Mouse (Mus musculus): ENCODE results near the gene Nipsnap1.

Nipsnap1 gene

DNA sequence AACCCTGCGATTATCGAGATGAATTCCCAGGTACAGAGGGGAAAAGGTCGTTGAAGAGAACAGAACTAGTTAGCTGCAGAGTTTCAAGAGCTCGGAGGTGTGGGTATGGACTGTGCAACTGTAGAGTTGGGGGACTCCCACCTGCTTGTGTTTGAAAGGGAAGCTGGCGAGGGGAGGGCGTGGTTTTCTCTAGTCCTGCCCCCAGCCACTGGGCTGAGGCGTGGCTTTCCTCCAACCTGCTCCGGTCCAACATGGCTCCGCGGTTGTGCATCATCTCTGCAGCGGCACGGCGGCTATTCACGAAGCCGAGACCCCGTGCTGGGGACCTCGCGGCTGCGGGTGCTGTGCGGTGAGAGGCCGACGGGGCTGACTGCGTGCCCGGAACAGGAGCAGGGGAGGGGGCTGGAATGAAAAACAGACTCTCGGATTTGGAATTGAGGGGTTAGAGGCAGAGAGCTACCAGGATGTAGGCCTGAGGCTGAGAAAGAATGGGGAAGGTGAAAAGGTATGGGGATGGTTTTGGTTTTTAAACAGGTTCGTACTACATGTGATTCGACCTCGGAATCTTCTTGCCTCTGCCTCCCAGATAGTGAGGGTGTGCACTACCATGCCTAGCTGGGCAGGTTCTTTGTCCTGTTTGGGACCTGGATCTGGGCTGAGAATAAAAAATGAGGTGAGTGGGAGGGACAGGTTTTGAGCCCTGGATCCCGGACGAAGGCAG is at the start of gene Nipsnap1:
TSS of gene Nipsnap1 (plus strand) at position 197 of the 721 bp plus-strand sequence.
- no peak for DNase-seq (ENCODE audit: low read depth, low spot score)

DNA sequence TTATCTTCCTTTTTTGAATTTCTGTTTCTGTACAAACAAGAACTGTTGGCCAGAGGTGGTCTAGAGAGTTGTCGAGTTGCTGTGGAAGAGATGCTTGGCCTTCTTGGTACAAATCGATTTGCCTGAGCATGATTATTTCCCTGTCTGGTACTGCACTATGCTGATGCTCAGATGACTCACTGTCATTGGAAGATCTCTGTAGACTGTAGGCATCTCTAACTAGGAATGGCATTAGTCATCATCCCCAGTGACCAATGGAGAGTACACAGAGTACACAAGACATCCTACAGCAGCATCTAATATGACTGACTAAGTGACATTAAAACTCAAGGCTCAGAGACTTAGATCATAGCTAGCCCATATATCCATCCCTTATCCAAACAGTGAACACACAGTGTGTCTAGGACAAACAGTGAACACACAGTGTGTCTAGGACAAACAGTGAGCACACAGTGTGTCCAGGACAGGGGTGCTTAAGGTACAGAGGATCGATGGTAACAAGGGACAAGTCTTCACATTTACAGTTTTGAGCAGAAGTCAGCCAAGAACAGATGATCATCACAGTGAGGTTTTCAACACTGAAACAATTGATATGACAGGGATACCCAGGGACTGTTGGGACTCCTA is 47.5 kb upstream of the Nipsnap1 start:
- DNase-seq (ENCODE audit: low read depth, low spot score): peak; percentile 25

DNA sequence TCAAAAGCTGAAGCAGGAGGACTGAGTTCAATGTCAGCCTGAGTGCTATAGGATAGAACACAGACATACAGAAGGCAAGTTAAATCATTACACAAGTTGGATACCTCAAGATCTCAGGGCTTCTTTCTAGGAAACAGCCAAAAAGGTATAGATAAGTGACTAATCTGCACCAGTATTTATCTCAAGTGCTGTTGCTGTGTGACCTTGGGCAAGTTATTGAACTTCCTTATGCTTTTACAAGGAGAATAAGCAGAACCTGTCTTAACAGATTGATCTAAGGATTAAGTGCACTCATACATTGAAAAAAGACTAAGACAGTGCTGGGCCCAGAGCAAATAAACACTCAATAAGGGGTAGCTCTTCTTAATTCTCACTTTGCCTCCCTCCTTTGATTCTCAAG is 46.4 kb upstream of the Nipsnap1 start:
- no peak for DNase-seq (ENCODE audit: low read depth, low spot score)

DNA sequence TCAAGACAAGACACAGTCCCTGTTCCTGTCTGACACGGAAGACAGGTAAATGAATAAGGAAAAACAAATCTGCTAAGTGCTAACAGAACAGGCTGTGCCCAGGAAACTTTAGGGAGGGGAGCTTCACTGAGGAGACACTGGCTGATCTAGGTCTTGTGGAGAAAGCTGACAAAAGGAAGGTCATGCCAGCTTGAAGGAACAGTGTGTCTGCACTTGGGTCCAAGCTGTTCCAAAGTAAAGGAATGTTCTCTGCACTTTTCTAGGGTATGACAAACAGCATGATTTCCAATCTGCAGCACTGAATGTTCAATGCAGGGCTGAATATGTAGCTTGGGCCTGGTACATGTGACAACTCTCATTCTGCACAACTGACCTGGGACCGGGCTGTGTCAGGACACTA is 45.8 kb upstream of the Nipsnap1 start:
- DNase-seq (ENCODE audit: low read depth, low spot score): no peak

DNA sequence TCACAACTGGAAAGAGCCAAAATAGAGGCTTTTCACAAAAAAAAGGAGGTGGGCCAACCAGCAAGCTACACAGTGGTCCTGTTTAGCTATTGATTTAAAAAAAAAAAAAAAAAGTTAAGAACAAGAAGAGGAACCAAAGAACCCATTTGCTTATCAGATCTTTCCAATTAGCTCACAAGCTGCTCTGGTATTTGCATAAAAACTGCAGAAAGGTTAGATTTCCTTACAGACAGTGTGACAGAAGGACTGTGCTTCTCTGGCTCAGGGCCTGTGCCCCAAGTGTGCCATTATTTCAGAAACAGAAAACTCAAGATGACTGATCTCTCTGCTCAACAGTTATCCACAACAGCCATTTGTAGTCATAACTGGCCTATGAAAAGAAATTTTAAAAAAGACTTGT is 42.7 kb upstream of the Nipsnap1 start:
- no peak for DNase-seq (ENCODE audit: low read depth, low spot score)

DNA sequence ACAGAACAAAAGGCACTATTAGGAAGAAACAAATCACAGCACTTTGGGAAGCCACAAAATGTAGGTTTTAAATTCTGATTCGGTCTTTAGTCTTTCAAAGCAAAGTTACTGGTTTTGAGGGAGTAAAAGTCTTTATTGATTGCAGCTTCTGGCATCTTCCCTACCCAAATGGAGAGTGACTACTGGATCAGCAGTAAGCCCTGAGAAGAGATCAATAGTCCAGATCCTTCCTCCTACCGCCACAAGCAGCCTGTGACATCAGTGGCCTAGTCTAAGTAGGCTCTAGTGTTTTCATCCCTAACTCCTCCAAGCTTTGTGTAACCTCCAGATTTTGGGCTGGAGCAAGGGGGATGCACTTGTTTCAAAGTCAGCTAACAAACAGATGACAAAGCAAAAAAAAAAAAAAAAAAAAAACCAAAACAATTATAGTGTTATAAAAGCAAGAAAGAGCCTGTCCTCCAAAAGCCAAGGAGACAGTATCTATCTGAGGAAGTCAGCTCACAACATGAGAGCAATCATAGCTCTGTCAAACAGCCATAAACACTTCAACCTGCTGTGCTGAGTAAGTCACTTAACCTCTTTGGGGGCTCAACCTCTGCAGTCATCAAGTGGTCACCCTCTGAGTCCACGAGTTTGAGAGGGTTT is 40.3 kb upstream of the Nipsnap1 start:
- DNase-seq (ENCODE audit: low read depth, low spot score): no peak

DNA sequence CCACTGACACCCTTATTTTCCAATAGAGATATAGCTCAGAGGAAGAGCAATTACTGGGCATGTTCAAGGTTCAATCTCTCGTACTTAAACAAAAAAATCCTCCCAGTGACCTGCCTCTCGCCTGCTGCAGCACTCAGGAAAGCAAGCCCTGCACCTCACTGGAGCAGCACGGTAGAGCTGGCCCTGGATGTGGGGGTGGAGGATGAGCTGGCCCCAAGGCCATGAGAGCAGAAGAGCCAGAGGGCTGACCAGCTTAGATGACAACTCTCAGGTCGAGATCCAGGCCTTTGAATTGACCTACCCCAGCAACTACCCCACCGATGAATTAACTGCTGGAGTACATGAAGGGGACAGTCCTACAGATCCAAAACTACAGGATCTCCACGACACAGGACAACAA is 38.3 kb upstream of the Nipsnap1 start:
- no peak for DNase-seq (ENCODE audit: low read depth, low spot score)

DNA sequence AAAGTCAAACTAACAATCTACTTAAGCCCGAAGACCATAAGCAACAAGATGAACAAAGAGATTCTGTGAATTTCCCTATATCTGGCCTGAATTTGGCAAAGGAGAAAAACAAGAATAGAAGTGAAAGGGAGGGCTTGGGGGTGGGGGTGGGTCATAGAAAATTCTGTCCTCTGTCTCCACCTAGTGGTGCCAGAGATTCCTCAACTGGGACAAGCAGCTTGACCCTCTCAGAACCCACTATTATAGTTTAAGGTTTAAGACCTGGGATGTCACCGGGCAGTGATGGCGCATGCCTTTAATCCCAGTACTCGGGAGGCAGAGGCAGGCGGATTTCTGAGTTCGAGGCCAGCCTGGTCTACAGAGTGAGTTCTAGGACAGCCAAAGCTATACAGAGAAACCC is 37.0 kb upstream of the Nipsnap1 start:
- no peak for DNase-seq (ENCODE audit: low read depth, low spot score)

DNA sequence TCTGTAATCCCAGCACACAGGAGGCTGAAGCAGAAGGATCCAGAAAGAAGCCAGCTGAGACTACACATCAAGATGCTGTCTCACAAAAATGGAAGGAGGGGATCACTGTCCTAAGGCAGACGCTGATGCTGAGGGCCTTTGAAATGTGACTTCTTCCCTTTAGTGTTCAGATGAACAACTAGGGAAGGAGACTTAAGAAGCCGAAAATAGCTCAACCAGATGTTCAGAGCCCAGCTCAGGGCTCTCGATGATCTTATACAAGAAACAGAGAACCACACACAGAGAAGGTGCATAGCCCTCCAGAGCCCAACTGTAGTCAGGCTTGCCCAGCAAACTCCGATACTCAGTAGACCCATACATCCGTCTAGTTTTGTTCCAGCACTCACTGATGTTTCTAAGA is 36.4 kb upstream of the Nipsnap1 start:
- no peak for DNase-seq (ENCODE audit: low read depth, low spot score)

GRCm38 (mm10) chr11:4838235-4838634 is 35.5 kb upstream of the Nipsnap1 start:
- no peak for DNase-seq (ENCODE audit: low read depth, low spot score)

DNA sequence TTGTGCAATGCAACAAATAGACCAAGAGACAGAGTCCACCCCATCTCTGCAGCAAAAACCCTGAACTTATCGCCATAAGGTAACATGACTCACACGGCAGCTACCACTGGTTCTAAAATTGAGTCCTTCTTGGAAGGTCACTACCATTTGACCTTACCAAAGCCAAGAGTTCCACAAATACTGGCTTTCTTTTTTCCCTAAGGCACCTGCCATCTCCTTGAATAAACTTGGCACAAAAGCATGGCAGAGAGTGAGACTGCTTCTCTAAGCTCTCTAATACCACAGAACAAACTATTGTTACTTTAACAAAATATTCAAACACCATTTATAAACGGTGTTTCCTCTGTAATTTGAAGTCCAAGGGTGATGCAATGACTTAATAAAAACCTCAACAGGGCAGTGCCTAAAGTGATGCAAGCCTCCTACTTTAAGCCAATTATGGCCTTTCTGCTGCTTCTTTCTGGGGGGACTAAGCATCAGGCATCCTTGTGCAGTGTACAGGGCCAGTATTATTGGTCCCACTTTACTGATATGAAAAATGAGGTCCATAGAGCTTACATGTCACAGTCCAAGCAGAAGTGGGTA is 32.7 kb upstream of the Nipsnap1 start:
- no peak for DNase-seq (ENCODE audit: low read depth, low spot score)

DNA sequence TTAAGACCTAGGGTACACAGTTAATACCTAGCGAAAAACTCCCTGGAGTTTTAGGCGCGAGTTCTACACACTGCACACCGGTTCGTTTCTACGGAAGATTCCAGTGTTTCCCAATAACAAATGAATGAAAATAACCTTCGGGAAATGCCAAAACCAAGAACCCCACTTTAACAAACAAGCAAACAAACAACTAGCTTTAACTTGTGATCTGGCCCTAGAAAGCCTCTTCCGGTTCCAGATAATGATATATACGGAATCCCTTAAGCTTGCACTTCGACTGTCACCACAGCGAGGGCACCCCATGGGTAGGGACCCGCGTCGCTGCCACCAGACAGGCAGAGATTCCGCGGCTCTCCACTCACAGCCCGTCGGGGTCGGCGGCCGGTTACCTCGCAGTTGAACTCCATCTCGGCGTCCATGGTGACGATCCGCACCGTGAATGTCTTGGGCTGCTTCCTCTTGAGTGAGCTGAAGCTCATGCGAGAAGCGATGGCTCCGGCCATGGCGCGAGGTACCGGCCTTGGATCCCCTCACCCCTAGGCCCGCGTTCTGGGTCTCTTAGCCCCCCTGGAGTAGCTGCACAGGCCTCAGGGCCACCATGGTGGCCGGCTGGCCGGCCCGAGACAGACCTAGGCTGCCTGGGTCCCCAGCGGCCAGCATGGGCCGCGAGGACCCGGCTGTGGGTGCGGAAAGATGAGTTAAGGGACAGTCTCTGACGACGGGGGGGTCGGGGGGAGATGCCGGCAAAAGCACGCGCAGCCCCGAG is 25.1 kb upstream of the Nipsnap1 start:
- DNase-seq (ENCODE audit: low read depth, low spot score): no peak

GRCm38 (mm10) chr11:4849258-4849943 is 24.4 kb upstream of the Nipsnap1 start, which contains the start of gene Nf2:
Nf2 (minus strand) TSS chr11:4849536.
- DNase-seq (ENCODE audit: low read depth, low spot score): peak; percentile 98

GRCm38 (mm10) chr11:4850404-4850803 is 23.3 kb upstream of the Nipsnap1 start:
- DNase-seq (ENCODE audit: low read depth, low spot score): no peak

GRCm38 (mm10) chr11:4853021-4853420 is 20.7 kb upstream of the Nipsnap1 start:
- DNase-seq (ENCODE audit: low read depth, low spot score): no peak

DNA sequence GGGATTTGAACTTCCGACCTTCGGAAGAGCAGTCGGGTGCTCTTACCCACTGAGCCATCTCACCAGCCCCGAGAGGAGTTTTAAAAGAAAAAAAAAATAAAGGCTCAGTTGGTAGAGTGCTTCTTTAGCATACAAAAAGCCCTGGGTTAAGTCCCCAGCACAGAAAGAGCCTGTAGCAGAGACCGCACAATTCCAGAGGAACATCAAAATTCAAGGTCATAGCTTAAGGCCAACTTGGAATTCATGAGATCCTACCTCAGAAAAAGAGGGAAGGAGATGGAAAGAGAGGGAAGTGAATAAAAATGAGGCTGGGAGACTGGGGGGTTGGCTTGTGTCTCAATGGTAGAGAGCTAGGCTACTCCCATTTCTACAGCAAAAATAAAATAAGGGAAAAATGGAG is 19.6 kb upstream of the Nipsnap1 start:
- no peak for DNase-seq (ENCODE audit: low read depth, low spot score)

- DNase-seq (ENCODE audit: low read depth, low spot score): no peak
Measured at GRCm38 (mm10) chr11:4858416-4858815, 15.3 kb upstream of the Nipsnap1 start.

DNA sequence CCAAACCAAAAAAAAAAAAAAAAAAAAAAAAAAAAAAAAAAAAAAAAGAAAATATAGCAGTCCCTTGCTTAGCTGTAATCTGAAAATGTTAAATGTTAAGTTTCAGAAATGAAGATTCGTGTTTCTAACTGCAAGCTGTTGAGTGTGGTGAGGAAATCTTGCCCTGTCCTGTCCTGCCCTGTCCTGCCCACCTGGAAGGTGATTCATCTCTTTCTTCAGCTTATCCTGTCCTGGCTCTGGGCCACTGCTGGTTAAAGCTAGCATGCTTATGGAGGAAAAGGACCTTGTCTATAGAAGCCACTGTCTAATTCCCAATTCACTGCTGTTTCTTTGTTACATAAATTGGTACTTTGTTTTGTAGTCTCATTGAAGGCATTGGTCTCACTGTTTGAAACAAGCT is 12.8 kb upstream of the Nipsnap1 start:
- DNase-seq (ENCODE audit: low read depth, low spot score): no peak

DNA sequence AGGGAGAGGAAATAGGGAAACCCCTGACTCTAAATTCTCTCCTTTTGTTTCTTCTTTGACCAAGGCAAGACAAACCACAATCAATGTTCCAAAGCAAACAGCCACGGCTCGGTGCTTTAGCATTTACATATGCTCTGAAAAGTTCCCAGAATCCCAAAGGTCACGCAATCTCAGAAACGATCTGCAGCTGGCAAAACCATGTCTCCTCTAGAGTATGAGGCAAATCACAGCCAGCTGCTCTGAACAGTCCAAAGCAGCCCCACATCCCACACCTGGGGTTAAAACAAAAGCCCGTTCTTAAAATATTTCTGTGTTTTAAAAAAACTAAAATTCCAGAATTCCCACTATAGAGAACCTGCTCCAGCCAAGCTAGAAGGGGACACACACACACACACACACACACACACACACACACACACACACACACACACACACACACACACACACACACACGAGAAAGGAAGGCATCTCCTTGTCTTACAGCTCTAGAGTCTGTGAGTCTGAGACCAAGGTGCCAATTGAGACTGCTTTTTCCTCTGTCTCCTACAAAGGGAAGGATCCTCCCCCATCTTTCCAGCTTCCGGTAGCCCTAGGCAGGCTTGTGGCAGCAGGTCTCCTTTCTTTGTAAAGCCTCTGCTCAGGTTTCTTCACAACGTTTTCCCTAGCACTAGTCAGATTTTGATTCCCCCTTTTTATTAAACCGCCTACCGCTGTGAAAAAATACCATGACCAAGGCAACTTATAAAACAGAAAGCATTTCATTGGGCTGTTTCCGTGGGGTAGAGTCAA is 11.7 kb upstream of the Nipsnap1 start:
- no peak for DNase-seq (ENCODE audit: low read depth, low spot score)

DNA sequence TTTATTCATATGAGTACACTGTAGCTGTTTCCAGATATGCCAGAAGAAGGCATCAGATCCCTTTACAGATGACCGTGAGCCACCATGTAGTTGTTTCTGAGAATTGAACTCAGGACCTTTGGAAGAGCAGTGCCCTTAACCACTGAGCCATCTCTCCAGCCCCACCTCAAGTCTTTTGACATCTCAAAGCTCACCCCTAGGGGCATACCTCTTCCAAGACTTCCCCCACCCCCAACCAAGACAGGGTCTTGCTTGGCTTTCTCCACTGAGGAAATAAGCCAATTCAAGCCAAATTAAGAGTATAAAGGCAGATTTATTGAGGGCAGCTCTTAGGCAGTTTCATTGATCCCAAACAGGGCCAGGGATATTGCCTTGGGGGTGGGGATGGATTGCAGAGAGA is 11.0 kb upstream of the Nipsnap1 start:
- DNase-seq (ENCODE audit: low read depth, low spot score): no peak

Data from skeletal muscle tissue, adult 2 months (tissue).